Mouse (Mus musculus): ENCODE measurements at regions not wholly inside any gene's neighbourhood (a gene's known extent, or its start where the extent isn't known, plus 50 kb on each side); places are given as distances from the start of the nearest gene placed in this dataset.

DNA sequence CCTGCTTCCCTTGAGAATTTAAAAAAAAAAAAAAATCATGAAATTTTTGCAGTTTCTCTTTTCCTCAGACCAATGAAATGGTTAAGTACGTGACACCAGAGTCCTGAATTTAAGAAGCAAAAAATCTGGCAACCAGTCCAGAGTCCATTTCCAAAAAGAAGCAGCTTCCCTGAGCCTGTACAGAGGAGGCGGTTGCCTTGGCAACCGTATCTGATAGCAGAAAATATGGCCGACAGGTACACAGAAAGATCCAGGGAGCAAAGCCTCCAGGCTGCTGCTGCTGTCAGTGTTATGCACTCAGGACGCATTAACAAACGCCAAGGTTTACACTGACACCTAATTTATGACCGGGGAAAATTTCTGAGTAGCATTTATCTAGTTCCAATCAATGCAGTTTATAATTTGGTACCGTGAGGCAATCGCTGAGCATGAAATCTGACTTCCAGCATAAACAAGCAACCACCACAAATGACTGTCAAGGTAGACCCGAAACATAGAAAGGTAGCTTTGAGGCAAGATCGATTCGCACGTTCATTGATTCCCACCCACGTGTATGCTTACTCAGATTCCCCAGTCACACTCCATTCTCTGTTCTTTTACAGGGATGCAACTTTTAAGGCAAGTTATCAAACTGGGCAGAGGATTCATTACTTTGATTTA lies 420.8 kb downstream of the Basp1 start:
- 81% methylated on average over 14 of the region's 14 CpGs for WGBS (ENCODE audit: insufficient replicate concordance)
- DNase-seq, result no peak
- Histone ChIP-seq H3K27ac (ENCODE audit: low read depth) (no peak overlapping the region), H3K27me3 (ENCODE audit: insufficient read depth, low read length) (no peaks in the 10 kb centered on the region), H3K9ac (replicated peaks) (no peak overlapping the region), H3K4me1 (ENCODE audit: insufficient read depth) (no peaks in the 10 kb centered on the region), H3K4me3 (ENCODE audit: low read depth, low read length) (no peak overlapping the region), H3K9me3 (ENCODE audit: low read length) (no peaks in the 10 kb centered on the region), H3K4me2 (ENCODE audit: low read depth, low read length) (no peak overlapping the region), H3K36me3 (replicated peaks; ENCODE audit: insufficient read depth, low read length) (no peaks in the 10 kb centered on the region)
- no peak for ATAC-seq
- TF ChIP-seq EP300 (IDR thresholded peaks at IDR 0.05; ENCODE audit: low read depth) (no peak), CTCF (IDR thresholded peaks at IDR 0.05; ENCODE audit: low read depth) (no peak)

- no peaks in the 10 kb centered on the region for H3K4me1 ChIP-seq (ENCODE audit: insufficient read depth)
- H3K4me3 ChIP-seq (ENCODE audit: low read depth, low read length), result no peak overlapping the region
- no peak overlapping the region for H3K27ac ChIP-seq (ENCODE audit: low read depth)
- no peak for ATAC-seq
- TF ChIP-seq CTCF (IDR thresholded peaks at IDR 0.05; ENCODE audit: low read depth), result no peak
- TF ChIP-seq EP300 (IDR thresholded peaks at IDR 0.05; ENCODE audit: low read depth), result no peak
- no peaks in the 10 kb centered on the region for H3K9me3 ChIP-seq (ENCODE audit: low read length)
- no peak overlapping the region for H3K4me2 ChIP-seq (ENCODE audit: low read depth, low read length)
- no peaks in the 10 kb centered on the region for H3K36me3 ChIP-seq (replicated peaks; ENCODE audit: insufficient read depth, low read length)
- 63% methylated on average over 5 of the region's 5 CpGs for WGBS (ENCODE audit: insufficient replicate concordance)
- DNase-seq, result no peak
- H3K27me3 ChIP-seq (ENCODE audit: insufficient read depth, low read length), result no peaks in the 10 kb centered on the region
- no peak overlapping the region for H3K9ac ChIP-seq (replicated peaks)
These were observed 423.3 kb downstream of the Basp1 start for GRCm38 (mm10) chr15:24990082-24990786.

DNA sequence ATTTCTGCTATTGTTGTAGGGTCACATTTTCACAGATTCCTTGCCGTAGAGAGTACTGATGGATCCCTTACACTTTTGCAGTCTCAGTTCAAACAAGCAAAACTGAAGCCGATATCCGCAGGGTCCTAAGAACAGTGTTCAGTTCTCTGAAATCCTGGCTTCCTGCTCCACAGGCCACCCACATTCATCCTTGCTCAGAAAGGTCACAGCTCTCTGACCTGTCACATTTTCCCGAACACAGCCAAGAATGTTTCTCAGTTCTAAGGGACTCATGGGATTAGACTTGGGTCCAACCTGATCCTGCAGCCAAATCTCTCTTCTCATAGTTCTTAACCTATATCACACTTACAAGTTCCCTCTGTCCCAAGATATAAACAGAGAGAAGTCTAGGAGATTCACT lies 432.7 kb downstream of the Basp1 start:
- H3K4me3 ChIP-seq (ENCODE audit: low read depth, low read length), result no peak overlapping the region
- ATAC-seq, result no peak
- H3K27me3 ChIP-seq (ENCODE audit: insufficient read depth, low read length), result no peaks in the 10 kb centered on the region
- H3K9ac ChIP-seq (replicated peaks), result no peak overlapping the region
- DNase-seq, result no peak
- no peak overlapping the region for H3K27ac ChIP-seq (ENCODE audit: low read depth)
- 71% methylated on average over 4 of the region's 4 CpGs for WGBS (ENCODE audit: insufficient replicate concordance)
- H3K9me3 ChIP-seq (ENCODE audit: low read length), result no peaks in the 10 kb centered on the region
- H3K36me3 ChIP-seq (replicated peaks; ENCODE audit: insufficient read depth, low read length), result no peaks in the 10 kb centered on the region
- no peaks in the 10 kb centered on the region for H3K4me1 ChIP-seq (ENCODE audit: insufficient read depth)
- TF ChIP-seq CTCF (IDR thresholded peaks at IDR 0.05; ENCODE audit: low read depth) (no peak), EP300 (IDR thresholded peaks at IDR 0.05; ENCODE audit: low read depth) (no peak)
- H3K4me2 ChIP-seq (ENCODE audit: low read depth, low read length), result no peak overlapping the region

DNA sequence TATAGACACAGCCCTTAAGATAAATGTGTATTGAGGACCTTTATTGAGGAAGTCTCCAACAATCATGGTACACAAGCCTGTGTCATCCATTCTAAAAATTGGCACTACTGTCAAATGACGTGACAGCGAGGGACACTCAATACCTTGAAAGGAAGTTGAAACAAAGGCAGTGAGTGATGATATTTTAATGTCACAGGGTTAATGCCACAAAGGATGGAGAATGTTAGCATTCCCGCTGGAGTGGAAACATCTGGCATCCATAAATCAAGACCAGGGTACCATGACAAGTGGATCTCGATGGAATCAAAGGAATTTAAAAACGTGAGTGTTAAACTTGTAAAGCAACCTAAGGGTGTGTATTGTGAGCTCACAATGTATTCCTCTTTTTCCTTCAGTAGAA lies 441.5 kb downstream of the Basp1 start:
- H3K36me3 ChIP-seq (replicated peaks; ENCODE audit: insufficient read depth, low read length), result no peaks in the 10 kb centered on the region
- H3K9me3 ChIP-seq (ENCODE audit: low read length), result no peaks in the 10 kb centered on the region
- no peak overlapping the region for H3K9ac ChIP-seq (replicated peaks)
- no peak for DNase-seq
- no peak overlapping the region for H3K27ac ChIP-seq (ENCODE audit: low read depth)
- no peaks in the 10 kb centered on the region for H3K27me3 ChIP-seq (ENCODE audit: insufficient read depth, low read length)
- H3K4me2 ChIP-seq (ENCODE audit: low read depth, low read length), result no peak overlapping the region
- TF ChIP-seq EP300 (IDR thresholded peaks at IDR 0.05; ENCODE audit: low read depth) (no peak), CTCF (IDR thresholded peaks at IDR 0.05; ENCODE audit: low read depth) (no peak)
- WGBS (ENCODE audit: insufficient replicate concordance), result 50% methylated on average over 5 of the region's 5 CpGs
- no peak for ATAC-seq
- no peak overlapping the region for H3K4me3 ChIP-seq (ENCODE audit: low read depth, low read length)
- no peaks in the 10 kb centered on the region for H3K4me1 ChIP-seq (ENCODE audit: insufficient read depth)

GRCm38 (mm10) chr15:24969391-24969812 lies 444.2 kb downstream of the Basp1 start:
- H3K27ac ChIP-seq (ENCODE audit: low read depth), result no peak overlapping the region
- H3K9me3 ChIP-seq (ENCODE audit: low read length), result no peaks in the 10 kb centered on the region
- DNase-seq (no peak), ATAC-seq (no peak)
- H3K27me3 ChIP-seq (ENCODE audit: insufficient read depth, low read length), result no peaks in the 10 kb centered on the region
- H3K4me2 ChIP-seq (ENCODE audit: low read depth, low read length), result no peak overlapping the region
- no peak for TF ChIP-seq CTCF (IDR thresholded peaks at IDR 0.05; ENCODE audit: low read depth)
- TF ChIP-seq EP300 (IDR thresholded peaks at IDR 0.05; ENCODE audit: low read depth), result no peak
- 51% methylated on average over 2 of the region's 2 CpGs for WGBS (ENCODE audit: insufficient replicate concordance)
- H3K4me1 ChIP-seq (ENCODE audit: insufficient read depth), result no peaks in the 10 kb centered on the region
- H3K4me3 ChIP-seq (ENCODE audit: low read depth, low read length), result no peak overlapping the region
- H3K9ac ChIP-seq (replicated peaks), result no peak overlapping the region
- no peaks in the 10 kb centered on the region for H3K36me3 ChIP-seq (replicated peaks; ENCODE audit: insufficient read depth, low read length)

DNA sequence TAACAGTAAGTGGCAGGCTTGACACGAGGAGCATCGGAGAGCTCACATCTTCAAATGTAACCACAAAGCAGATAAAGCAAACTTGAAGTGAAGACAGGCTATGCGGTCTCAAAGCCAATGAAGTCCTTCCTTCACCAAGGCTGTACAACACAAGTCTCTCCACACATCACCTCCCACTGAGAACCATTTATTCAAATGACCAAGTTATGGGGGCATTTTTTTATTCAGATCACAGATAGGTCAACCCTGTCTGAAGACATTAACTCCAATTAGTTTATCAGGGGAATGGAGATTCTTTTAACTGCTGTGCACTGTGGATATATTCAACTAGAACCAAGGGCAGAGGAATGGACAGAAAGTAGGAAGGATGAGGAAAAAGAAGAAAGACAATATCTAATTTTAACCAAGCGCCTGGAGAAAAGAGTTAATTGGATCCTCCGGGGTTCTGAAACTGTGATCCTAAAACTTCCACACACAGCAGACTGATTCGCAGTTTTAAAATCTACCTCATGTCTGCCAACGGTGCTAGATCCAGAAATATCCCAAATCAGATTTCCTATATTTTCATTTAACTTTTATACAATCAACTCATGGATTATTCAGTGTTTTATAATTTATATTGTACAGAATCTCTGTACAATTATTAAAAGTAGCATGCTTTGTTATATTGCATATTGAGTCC lies 444.8 kb downstream of the Basp1 start:
- DNase-seq, result no peak

More for the DNA sequence above, 444.8 kb downstream of the Basp1 start:
- Histone ChIP-seq H3K4me1 (ENCODE audit: insufficient read depth) (no peaks in the 10 kb centered on the region), H3K4me3 (ENCODE audit: low read depth, low read length) (no peak overlapping the region), H3K9ac (replicated peaks) (no peak overlapping the region), H3K27ac (ENCODE audit: low read depth) (no peak overlapping the region), H3K9me3 (ENCODE audit: low read length) (no peaks in the 10 kb centered on the region), H3K36me3 (replicated peaks; ENCODE audit: insufficient read depth, low read length) (no peaks in the 10 kb centered on the region), H3K27me3 (ENCODE audit: insufficient read depth, low read length) (no peaks in the 10 kb centered on the region), H3K4me2 (ENCODE audit: low read depth, low read length) (no peak overlapping the region)
- no peak for TF ChIP-seq CTCF (IDR thresholded peaks at IDR 0.05; ENCODE audit: low read depth)
- no peak for TF ChIP-seq EP300 (IDR thresholded peaks at IDR 0.05; ENCODE audit: low read depth)
- ATAC-seq, result no peak
- 83% methylated on average over 7 of the region's 7 CpGs for WGBS (ENCODE audit: insufficient replicate concordance)
